Mouse (Mus musculus) lung, postnatal 0 days (tissue): ENCODE results near the gene Pou2f2.

ENCODE experiments used
- CTCF ChIP-seq: IDR thresholded peaks from 2 replicates; pipeline ENCODE4 v1.5.1; 2016; ENCODE audit warnings: antibody characterized with exemption, mild to moderate bottlenecking
- EP300 ChIP-seq: IDR thresholded peaks from 2 replicates; pipeline ENCODE4 v1.6.1; 2016; ENCODE audit warnings: antibody characterized with exemption, mild to moderate bottlenecking, control low read depth

DNA sequence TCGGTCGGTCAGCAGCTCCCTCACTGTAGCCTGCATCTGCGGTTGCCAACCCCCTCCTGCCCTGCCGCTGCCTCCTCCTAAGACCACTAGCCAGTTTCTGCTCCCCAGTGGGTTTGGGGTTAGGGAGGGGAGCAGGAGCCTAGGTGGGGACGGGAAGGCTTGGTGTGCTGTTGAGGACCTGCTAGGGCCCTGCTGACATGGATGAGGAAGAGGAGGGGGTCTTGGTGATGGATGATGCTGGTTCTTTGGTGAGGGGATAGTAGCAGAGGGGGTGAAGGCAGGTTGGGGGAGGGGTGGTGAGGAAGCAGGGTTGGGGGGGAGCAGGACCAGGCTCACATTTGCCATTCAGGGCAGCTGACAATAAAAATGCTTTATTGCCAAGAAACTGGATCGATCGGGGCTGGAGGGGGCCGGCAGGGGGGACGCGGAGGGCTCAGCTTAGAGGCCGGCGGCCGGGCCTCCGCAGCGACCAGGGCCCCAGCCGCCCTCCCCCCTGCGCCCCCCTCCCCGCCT, 29.3 kb downstream of the Pou2f2 start:
- TF ChIP-seq EP300 (no peak), CTCF (no peak)
